ENCODE assay signal across 8 mouse cellular contexts in genomic region chr14:77926718-77927117, GRCm38 (mm10). TPM values are rescaled to one million over a fixed set of nuclear protein-coding genes. Genes with fewer than 3 reads are reported as not detected.
DNase-seq lines count a peak whose midpoint lies in the region; ATAC-seq and TF ChIP-seq lines count a peak whose summit lies in the region.

No protein-coding gene starts in this region.

- H3K9ac ChIP-seq in heart, embryonic 12.5 days: no peak overlapping the region

- no peaks in the 10 kb centered on the region for H3K27me3 ChIP-seq in heart, embryonic 12.5 days (replicated peaks)
- no peaks in the 10 kb centered on the region for H3K27me3 ChIP-seq in splenic B cell, adult 2 months (ENCODE audit: control insufficient read depth, insufficient read depth, low read length, poor library complexity, severe bottlenecking)
- H3K27me3 ChIP-seq in midbrain, embryonic 10.5 days (ENCODE audit: low read depth, poor library complexity, severe bottlenecking): no peaks in the 10 kb centered on the region

- ATAC-seq in heart, embryonic 12.5 days (ENCODE audit: insufficient number of reproducible peaks, low FRiP score): no peak

- peak; percentile 9 to 54 for DNase-seq in heart, postnatal 14 days
- DNase-seq in right cerebral cortex, adult 2 months (ENCODE audit: low spot score in 2 of 2): peak; percentile 50 to 56
- DNase-seq in right cerebral cortex, postnatal 4 days: no peak
- DNase-seq in kidney, postnatal 4 days: peak; percentile 44 to 56
- DNase-seq in splenic B cell, adult 2 months (ENCODE audit: low read depth, low spot score): peak; percentile 50
- DNase-seq in midbrain, embryonic 10.5 days (ENCODE audit: low spot score): no peak

- H3K36me3 ChIP-seq in heart, embryonic 12.5 days: no peaks in the 10 kb centered on the region
- peaks cover 5% of the 10 kb centered on the region for H3K36me3 ChIP-seq in splenic B cell, adult 2 months (ENCODE audit: control insufficient read depth, insufficient read depth, low read length, poor library complexity, severe bottlenecking)
- no peaks in the 10 kb centered on the region for H3K36me3 ChIP-seq in midbrain, embryonic 10.5 days

- intact Hi-C loops in heart, postnatal 14 days (cut with DNase I): loop anchor here (5.0 to 10.0 kb wide), 2 partner anchors 358 to 874 kb away; no protein-coding TSS in a partner anchor

- H3K9me3 ChIP-seq in heart, embryonic 12.5 days (replicated peaks): no peaks in the 10 kb centered on the region
- H3K9me3 ChIP-seq in midbrain, embryonic 10.5 days (replicated peaks): no peaks in the 10 kb centered on the region

- no peak overlapping the region for H3K4me2 ChIP-seq in heart, embryonic 12.5 days

- 49% methylated on average over 3 of the region's 3 CpGs for WGBS in heart, embryonic 12.5 days
- 53% methylated on average over 3 of the region's 3 CpGs for WGBS in midbrain, embryonic 10.5 days

- no peak overlapping the region for H3K4me3 ChIP-seq in heart, embryonic 12.5 days
- H3K4me3 ChIP-seq in bone marrow macrophage, adult 2 months (ENCODE audit: insufficient read depth, low read length): no peak overlapping the region
- no peak overlapping the region for H3K4me3 ChIP-seq in midbrain, embryonic 10.5 days

- peaks cover 16% of the 10 kb centered on the region for H3K4me1 ChIP-seq in heart, embryonic 12.5 days (replicated peaks)
- H3K4me1 ChIP-seq in bone marrow macrophage, adult 2 months (ENCODE audit: control insufficient read depth, insufficient read depth, low read length): peaks cover 14% of the 10 kb centered on the region
- peaks cover 6% of the 10 kb centered on the region; the same call in 1 of the 2 replicates for H3K4me1 ChIP-seq in midbrain, embryonic 10.5 days

- TF ChIP-seq POLR2A in bone marrow macrophage, adult 2 months (IDR thresholded peaks at IDR 0.05; ENCODE audit: borderline replicate concordance, low read depth, low read length): no peak

- no peak overlapping the region for H3K27ac ChIP-seq in heart, embryonic 12.5 days (ENCODE audit: poor library complexity, severe bottlenecking)
- H3K27ac ChIP-seq in bone marrow macrophage, adult 2 months (ENCODE audit: insufficient read depth, low read depth, low read length): no peak overlapping the region
- no peak overlapping the region for H3K27ac ChIP-seq in midbrain, embryonic 10.5 days (replicated peaks)

- peak; percentile 29; the same call in 1 of the 2 replicates for TF ChIP-seq CTCF in bone marrow macrophage, adult 2 months (IDR thresholded peaks at IDR 0.05; ENCODE audit: low read depth, low read length)

RNA-seq across cellular contexts. Expression of gene Epsti1, which starts 22.7 kb away (rescaled TPM):
- 1 to 10 TPM in 1 of 2 experiments, under 1 TPM in 1; 0.76 to 1.0 TPM for total RNA-seq in heart, postnatal 14 days (2021)
- polyA plus RNA-seq in heart, embryonic 12.5 days (2016; fragmentation: Nextera tagmentation; extraction: Ambion mirVana): 0.29 and 0.45 TPM in 2 replicates
- 132 and 142 TPM in 2 replicates for polyA plus RNA-seq in bone marrow macrophage, adult 2 months (2012; ENCODE audit: insufficient read depth, insufficient read length, missing spikeins)
- 0.16 TPM in 1 of 2 replicates, not detected in the other for polyA plus RNA-seq in midbrain, embryonic 10.5 days (2016; fragmentation: Nextera tagmentation; extraction: Ambion mirVana)

RNA-seq across cellular contexts. Expression of gene Dnajc15, which starts 51.8 kb away (rescaled TPM):
- total RNA-seq in heart, postnatal 14 days (2021): 100 to 1,000 TPM; 231 to 253 TPM
- polyA plus RNA-seq in heart, embryonic 12.5 days (2016; fragmentation: Nextera tagmentation; extraction: Ambion mirVana): 123 and 126 TPM in 2 replicates
- 89.3 and 108 TPM in 2 replicates for polyA plus RNA-seq in bone marrow macrophage, adult 2 months (2012; ENCODE audit: insufficient read depth, insufficient read length, missing spikeins)
- 102 and 114 TPM in 2 replicates for polyA plus RNA-seq in midbrain, embryonic 10.5 days (2016; fragmentation: Nextera tagmentation; extraction: Ambion mirVana)

Comparison
In these comparisons a context has a peak if more than half of its experiments do, and no peak if none do; other contexts are left out.
1. DNase-seq: peak in heart, postnatal 14 days (2 of 2), right cerebral cortex, adult 2 months (2 of 2), kidney, postnatal 4 days (2 of 2) and splenic B cell, adult 2 months (single experiment); none in right cerebral cortex, postnatal 4 days (single experiment) and midbrain, embryonic 10.5 days (single experiment).
2. RNA of gene Epsti1, which starts 22.7 kb away (polyA plus RNA-seq): 132 to 142 TPM in bone marrow macrophage, adult 2 months; 0.29 to 0.45 TPM in heart, embryonic 12.5 days and 0.16 TPM in midbrain, embryonic 10.5 days; every median in the first group is over 10 times any median in the second.